Mouse (Mus musculus): ENCODE measurements around the gene Jun. TPM values are rescaled to one million over a fixed set of nuclear protein-coding genes. Genes with fewer than 3 reads are reported as not detected.

Jun gene
- total RNA-seq, 2 experiments from 2014 or later: 38.0 to 39.8 TPM

- intact Hi-C loops (cut with DNase I): no loop called here
- DNase-seq (ENCODE audit: extremely low spot score in 1 of 2, low spot score in 2 of 2): no peak
These were observed 2.9 kb downstream of the Jun start for GRCm38 (mm10) chr4:95049153-95049552.

GRCm38 (mm10) chr4:95048731-95049100 lies 3.3 kb downstream of the Jun start:
- intact Hi-C loops (cut with DNase I): no loop called here
- DNase-seq (ENCODE audit: extremely low spot score in 1 of 2, low spot score in 2 of 2): no peak

- intact Hi-C loops (cut with DNase I): no loop called here
- DNase-seq (ENCODE audit: extremely low spot score in 1 of 2, low spot score in 2 of 2): no peak
These were observed 3.8 kb downstream of the Jun start for GRCm38 (mm10) chr4:95048021-95048730.

- intact Hi-C loops (cut with DNase I): no loop called here
- DNase-seq (ENCODE audit: extremely low spot score in 1 of 2, low spot score in 2 of 2): no peak
These were observed 6.9 kb downstream of the Jun start for GRCm38 (mm10) chr4:95045133-95045532.

GRCm38 (mm10) chr4:95044721-95045120 lies 7.3 kb downstream of the Jun start:
- intact Hi-C loops (cut with DNase I): no loop called here

GRCm38 (mm10) chr4:95038024-95038423 lies 14.0 kb downstream of the Jun start:
- peak in 1 of 2 experiments; percentile 27 for DNase-seq (ENCODE audit: extremely low spot score in 1 of 2, low spot score in 2 of 2)
- intact Hi-C loops (cut with DNase I): no loop called here

More at GRCm38 (mm10) chr4:95044721-95045120, 7.3 kb downstream of the Jun start:
- no peak for DNase-seq (ENCODE audit: extremely low spot score in 1 of 2, low spot score in 2 of 2)

- intact Hi-C loops (cut with DNase I): no loop called here
These were observed 20.9 kb downstream of the Jun start for GRCm38 (mm10) chr4:95031158-95031557.

GRCm38 (mm10) chr4:95025847-95026600 lies 26.0 kb downstream of the Jun start:
- DNase-seq (ENCODE audit: extremely low spot score in 1 of 2, low spot score in 2 of 2): no peak
- intact Hi-C loops (cut with DNase I): no loop called here

More at GRCm38 (mm10) chr4:95031158-95031557, 20.9 kb downstream of the Jun start:
- no peak for DNase-seq (ENCODE audit: extremely low spot score in 1 of 2, low spot score in 2 of 2)

GRCm38 (mm10) chr4:95023350-95023953 lies 28.6 kb downstream of the Jun start:
- DNase-seq (ENCODE audit: extremely low spot score in 1 of 2, low spot score in 2 of 2): no peak
- intact Hi-C loops (cut with DNase I): no loop called here

- DNase-seq (ENCODE audit: extremely low spot score in 1 of 2, low spot score in 2 of 2): no peak
These were observed 30.1 kb downstream of the Jun start for GRCm38 (mm10) chr4:95021649-95022637.

GRCm38 (mm10) chr4:95020201-95020600 lies 31.8 kb downstream of the Jun start:
- DNase-seq (ENCODE audit: extremely low spot score in 1 of 2, low spot score in 2 of 2): no peak
- intact Hi-C loops (cut with DNase I): no loop called here

More at GRCm38 (mm10) chr4:95021649-95022637, 30.1 kb downstream of the Jun start:
- intact Hi-C loops (cut with DNase I): no loop called here

- intact Hi-C loops (cut with DNase I): no loop called here
- no peak for DNase-seq (ENCODE audit: extremely low spot score in 1 of 2, low spot score in 2 of 2)
These were observed 33.8 kb downstream of the Jun start for GRCm38 (mm10) chr4:95018221-95018620.

- no peak for DNase-seq (ENCODE audit: extremely low spot score in 1 of 2, low spot score in 2 of 2)
- intact Hi-C loops (cut with DNase I): no loop called here
These were observed 39.3 kb downstream of the Jun start for GRCm38 (mm10) chr4:95012706-95013105.

- DNase-seq (ENCODE audit: extremely low spot score in 1 of 2, low spot score in 2 of 2): no peak
- intact Hi-C loops (cut with DNase I): no loop called here
These were observed 39.8 kb downstream of the Jun start for GRCm38 (mm10) chr4:95012256-95012655.

GRCm38 (mm10) chr4:95008175-95009057 lies 43.6 kb downstream of the Jun start:
- intact Hi-C loops (cut with DNase I): loop anchor here (2.0 to 10.0 kb wide), 3 partner anchors 862 to 1676 kb away; no protein-coding TSS in a partner anchor
- peak; percentile 66 for DNase-seq (ENCODE audit: extremely low spot score in 1 of 2, low spot score in 2 of 2)

- intact Hi-C loops (cut with DNase I): loop anchor here (2.0 to 10.0 kb wide), 3 partner anchors 863 to 1677 kb away; no protein-coding TSS in a partner anchor
- DNase-seq (ENCODE audit: extremely low spot score in 1 of 2, low spot score in 2 of 2): no peak
These were observed 44.3 kb downstream of the Jun start for GRCm38 (mm10) chr4:95007759-95008158.

- intact Hi-C loops (cut with DNase I): loop anchor here (10.0 kb wide), 1 partner anchor 1679 kb away; no protein-coding TSS in a partner anchor
- no peak for DNase-seq (ENCODE audit: extremely low spot score in 1 of 2, low spot score in 2 of 2)
These were observed 46.7 kb downstream of the Jun start for GRCm38 (mm10) chr4:95005251-95005830.
